Mouse (Mus musculus) layer of hippocampus, adult 6 months (tissue): ENCODE measurements around the gene Mcpt8. TPM values are rescaled to one million over a fixed set of nuclear protein-coding genes. Genes with fewer than 3 reads are reported as not detected.

Source experiments
- long read RNA-seq, 2 experiments: library from polyadenylated mRNA; unstranded; transcript quantifications; one replicate each; pipeline ENCODE4 v2.0.0; 2019 to 2020
- microRNA-seq: library from miRNA; unstranded; fragments of <30 nt; microRNA quantifications from one replicate; pipeline ENCODE4 v1.2.0, GENCODE M21; 2020
- polyA plus RNA-seq: library from polyadenylated mRNA; unstranded; fragments of <200 nt; fragmentation: Nextera tagmentation; gene quantifications from 2 replicates; pipeline ENCODE4 v1.2.3, GENCODE M21; 2021

The Mcpt8 gene
- polyA plus RNA-seq = not detected in 2 replicates
- long read RNA-seq, experiment 1 = 0 reads
- long read RNA-seq, experiment 2 = 0 reads

GRCm38 (mm10) chr14:56085167-56085566, at the start of gene Mcpt8:
TSS of gene Mcpt8 (minus strand) at chr14:56085273.

GRCm38 (mm10) chr14:56132508-56132907, 47.4 kb upstream of the Mcpt8 start, which contains the start of gene Gzmd:
TSS of gene Gzmd (minus strand) at chr14:56132608.

GRCm38 (mm10) chr14:56120525-56120924, 35.5 kb upstream of the Mcpt8 start, which contains the start of gene Gzme:
TSS of gene Gzme (minus strand) at chr14:56120625.

DNA sequence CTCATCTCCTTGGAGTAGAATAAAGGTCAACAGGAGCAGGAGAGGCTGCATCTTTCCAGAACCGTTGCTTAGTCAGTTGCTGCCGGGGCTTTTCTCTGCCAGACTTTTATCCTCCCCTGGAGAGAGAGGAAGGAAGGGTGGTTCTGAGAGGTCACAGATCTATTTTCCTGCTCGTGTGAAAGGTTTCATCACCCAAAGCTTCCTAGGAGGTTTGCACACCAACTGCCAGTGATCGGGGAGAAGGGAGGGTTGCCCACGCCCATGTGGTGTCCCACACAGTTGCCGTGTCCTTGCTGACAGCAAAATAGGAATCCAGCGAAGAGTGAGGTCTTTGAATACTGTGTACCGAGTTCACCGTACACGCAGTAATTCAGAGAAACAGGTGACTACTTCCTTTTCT, 17.3 kb upstream of the Mcpt8 start, which contains the start of gene Ctsg:
Ctsg (minus strand) TSS at position 189 of the 400 bp plus-strand sequence.

DNA sequence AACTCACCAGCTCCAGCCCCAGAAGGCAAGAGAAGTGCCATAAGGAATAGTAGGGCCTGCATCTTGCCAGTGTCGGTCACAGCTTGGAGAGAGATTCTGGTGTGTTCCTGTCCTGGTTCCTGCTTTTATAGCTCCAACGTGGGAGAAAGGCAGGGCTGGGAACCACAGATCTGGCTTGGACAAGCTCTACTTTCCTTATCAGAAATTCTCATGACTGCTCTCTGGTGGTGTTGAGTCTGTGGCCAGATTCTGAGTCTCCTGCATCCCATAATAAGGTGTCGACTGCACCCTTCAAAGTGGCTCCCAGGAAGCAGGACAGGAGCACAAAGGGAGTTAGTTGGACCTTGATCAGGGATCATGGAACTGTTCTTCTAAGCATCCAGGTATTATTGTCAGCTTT, 22.9 kb downstream of the Mcpt8 start, which contains the start of gene Mcpt4:
Mcpt4 (minus strand) TSS at position 101 of the 400 bp plus-strand sequence.

GRCm38 (mm10) chr14:56041792-56042191, 43.3 kb downstream of the Mcpt8 start, which contains the start of gene Mcpt2:
TSS of gene Mcpt2 (plus strand) at chr14:56042041.

Small RNA genes within 50 kb of the gene (microRNA-seq; reads per million reads assigned to microRNA genes)
- gene Mir6949 = not detected

Other genes with a start within 250 kb of the Mcpt8 start
- gene Nynrin, start 231.3 kb downstream of the Mcpt8 start, polyA plus RNA-seq = 0.49 and 0.88 TPM in 2 replicates
- 0.06 and 0.09 TPM in 2 replicates for gene Cbln3, start 200.9 kb downstream of the Mcpt8 start, polyA plus RNA-seq
- 2.3 and 2.4 TPM in 2 replicates for gene Khnyn, start 200.3 kb downstream of the Mcpt8 start, polyA plus RNA-seq
- gene Sdr39u1, start 185.0 kb downstream of the Mcpt8 start, polyA plus RNA-seq = 160 TPM in 2 replicates
- gene Cma1, start 140.6 kb downstream of the Mcpt8 start, polyA plus RNA-seq = 0.30 TPM in 1 of 2 replicates, not detected in the other
- not detected in 2 replicates for gene Cma2, start 134.3 kb downstream of the Mcpt8 start, polyA plus RNA-seq
- not detected in 2 replicates for gene Mcpt1, start 67.3 kb downstream of the Mcpt8 start, polyA plus RNA-seq
- gene Mcpt9, start 54.8 kb downstream of the Mcpt8 start, polyA plus RNA-seq = not detected in 2 replicates
- not detected in 2 replicates for gene Mcpt2, start 43.2 kb downstream of the Mcpt8 start, polyA plus RNA-seq
- gene Mcpt4, start 23.0 kb downstream of the Mcpt8 start, polyA plus RNA-seq = not detected in 2 replicates
- gene Ctsg, start 17.3 kb upstream of the Mcpt8 start, polyA plus RNA-seq = not detected in 2 replicates
- not detected in 2 replicates for gene Gzme, start 35.4 kb upstream of the Mcpt8 start, polyA plus RNA-seq
- gene Gzmd, start 47.3 kb upstream of the Mcpt8 start, polyA plus RNA-seq = not detected in 2 replicates
- not detected in 2 replicates for gene Gzmg, start 74.3 kb upstream of the Mcpt8 start, polyA plus RNA-seq
- not detected in 2 replicates for gene Gzmn, start 89.3 kb upstream of the Mcpt8 start, polyA plus RNA-seq
- gene Gzmf, start 126.1 kb upstream of the Mcpt8 start, polyA plus RNA-seq = not detected in 2 replicates
- gene Gzmc, start 149.4 kb upstream of the Mcpt8 start, polyA plus RNA-seq = not detected in 2 replicates
- gene Gzmb, start 177.0 kb upstream of the Mcpt8 start, polyA plus RNA-seq = not detected in 2 replicates